Mouse (Mus musculus): Measurements from ENCODE around the gene Tbxa2r.

DNA sequence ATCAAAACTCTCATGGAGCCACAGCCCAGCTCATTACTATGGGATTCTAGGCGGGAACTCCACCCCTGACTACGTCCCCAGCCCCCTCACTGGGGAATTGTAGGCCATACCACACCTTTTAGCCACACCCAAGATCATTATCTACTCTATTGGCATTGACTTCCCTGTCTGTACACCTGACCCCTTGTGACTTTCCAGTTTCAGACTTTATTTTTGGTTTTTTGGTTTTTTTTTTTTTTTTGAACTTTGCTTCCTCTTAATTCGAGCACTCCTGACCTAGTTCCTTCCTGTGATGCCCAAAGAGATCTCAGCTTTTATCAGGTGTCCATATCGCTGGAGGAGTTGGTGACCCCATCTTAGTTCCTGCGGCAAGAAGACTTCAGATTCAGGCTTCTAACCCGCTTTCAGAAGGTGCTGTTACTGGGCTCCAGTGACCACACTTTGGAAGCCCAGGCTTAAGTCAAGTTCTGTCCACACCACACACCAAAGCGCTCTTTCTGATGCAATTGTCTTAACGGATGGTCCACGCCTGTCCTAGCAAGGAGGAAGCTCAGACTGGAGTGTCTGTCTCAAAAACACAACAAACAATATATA lies 36.9 kb upstream of the Tbxa2r start, which contains the start of gene Tjp3:
- no peak for TF ChIP-seq CTCF (IDR thresholded peaks at IDR 0.05; ENCODE audit: extremely low read depth, insufficient read depth, insufficient read length, insufficient replicate concordance)
- TF ChIP-seq POLR2A (IDR thresholded peaks at IDR 0.05; ENCODE audit: low read depth, low read length), result no peak

All from spleen, adult 2 months (tissue).